Mouse (Mus musculus) kidney, adult 10 weeks (tissue): Measurements from ENCODE around the gene Btbd35f9. TPM values are rescaled to one million over a fixed set of nuclear protein-coding genes. Genes with fewer than 3 reads are reported as not detected.

ENCODE experiments used
- polyA plus RNA-seq: library from polyadenylated mRNA; stranded (reverse); fragments of 350-450 nt; fragmentation: Illumina TruSeq; extraction: RNeasy Lipid Tissue Mini Kit (QIAGEN cat#74804); gene quantifications from one replicate; pipeline ENCODE4 v1.2.3, GENCODE M21; 2014; ENCODE audit warnings: low read depth, low replicate concordance

The Btbd35f9 gene
- not detected for polyA plus RNA-seq

GRCm38 (mm10) chrX:34161399-34161798 is at the start of gene Btbd35f9:
TSS of gene Btbd35f9 (minus strand) at chrX:34161499.

Other genes starting within 250 kb of the Btbd35f9 start
- not detected for gene Btbd35f6, start 205.0 kb downstream of the Btbd35f9 start, polyA plus RNA-seq
- gene Gm21870, start 174.7 kb downstream of the Btbd35f9 start, polyA plus RNA-seq, result not detected
- gene Spin2g, start 77.2 kb upstream of the Btbd35f9 start, polyA plus RNA-seq, result not detected